ENCODE assay signal across 18 mouse cellular contexts in the genomic region with DNA sequence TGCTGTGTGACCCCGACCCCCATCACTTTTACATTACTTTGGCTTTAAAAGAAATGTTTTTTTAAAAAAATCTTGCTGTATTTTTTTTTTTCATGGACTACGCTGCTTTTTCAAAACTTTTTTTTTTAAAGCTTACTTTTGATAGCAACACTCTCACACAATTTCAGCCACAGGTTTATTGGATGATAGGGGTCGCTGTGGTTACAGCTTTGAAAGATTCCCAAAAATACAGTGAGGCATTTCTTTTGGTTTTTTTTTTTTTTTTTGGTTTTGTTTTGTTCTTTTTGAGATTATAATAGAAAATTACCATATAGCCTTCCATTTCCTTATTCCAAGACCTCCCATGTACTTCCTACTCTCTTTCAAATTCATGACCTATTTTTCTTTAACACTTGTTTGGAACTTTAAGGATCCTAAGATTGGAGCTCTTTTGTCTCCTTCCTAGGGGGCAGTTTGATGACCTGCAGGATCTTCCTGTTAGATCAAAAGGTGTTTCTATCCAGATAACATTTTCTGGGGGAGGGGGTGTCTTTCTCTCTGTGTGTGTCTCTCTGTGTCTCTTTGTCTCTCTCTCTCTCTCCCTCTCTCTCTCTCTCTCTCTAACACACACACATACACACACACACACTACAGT. TPM values are rescaled to one million over a fixed set of nuclear protein-coding genes. Genes with fewer than 3 reads are reported as not detected.
DNase-seq lines count a peak whose midpoint lies in the region; ATAC-seq and TF ChIP-seq lines count a peak whose summit lies in the region.
"Had no signal": no experiment of that assay in that cellular context is flagged by ENCODE, and none has a peak within 500 bp of the region (broad histone marks: within the 10 kb centered on the region; RNA-seq: fewer than 3 reads in every experiment).

No protein-coding gene starts in this region.

- H3K27me3 ChIP-seq in kidney, embryonic 14.5 days (ENCODE audit: control insufficient read depth, insufficient read depth, low read length): no peaks in the 10 kb centered on the region

- no peaks in the 10 kb centered on the region for H3K36me3 ChIP-seq in kidney, embryonic 14.5 days (ENCODE audit: control insufficient read depth, insufficient read depth, low read length)
- H3K36me3 ChIP-seq: heart, embryonic 10.5 days had no signal

- no peak for TF ChIP-seq CTCF in brain, embryonic 14.5 days (IDR thresholded peaks at IDR 0.05; ENCODE audit: borderline replicate concordance, extremely low read depth, insufficient read depth, insufficient read length)

- no peak overlapping the region for H3K4me2 ChIP-seq in kidney, embryonic 14.5 days (replicated peaks; ENCODE audit: low read depth, low read length)
- H3K4me2 ChIP-seq: liver, embryonic 11.5 days had no signal

- no peak overlapping the region for H3K27ac ChIP-seq in kidney, embryonic 14.5 days (ENCODE audit: low read depth, low read length)
- H3K27ac ChIP-seq: heart, embryonic 10.5 days had no signal

- no peaks in the 10 kb centered on the region for H3K4me1 ChIP-seq in kidney, embryonic 14.5 days (ENCODE audit: control insufficient read depth, insufficient read depth, low read length)
- H3K4me1 ChIP-seq: heart, embryonic 10.5 days had no signal

- no peak for ATAC-seq in kidney, embryonic 14.5 days (ENCODE audit: low FRiP score, low TSS enrichment)
- ATAC-seq: activated CD4-positive, CD25-positive, alpha-beta regulatory T cell, adult 4 months had no signal

- intact Hi-C loops in gastrocnemius, postnatal 14 days (cut with DNase I; ENCODE audit: low total_unique reads): no loop called here

- H3K4me3 ChIP-seq in kidney, embryonic 14.5 days (ENCODE audit: low read length): no peak overlapping the region
- H3K4me3 ChIP-seq: heart, embryonic 10.5 days; megakaryocyte, embryonic 14.5 days had no signal

- H3K9me3 ChIP-seq in kidney, embryonic 14.5 days (ENCODE audit: control insufficient read depth, low read length): peaks cover 15% of the 10 kb centered on the region

- 46% methylated on average over 3 of the region's 3 CpGs for WGBS in kidney, embryonic 14.5 days

- no peak for TF ChIP-seq POLR2A in brain, embryonic 14.5 days (IDR thresholded peaks at IDR 0.05; ENCODE audit: borderline replicate concordance, extremely low read depth, insufficient read depth, insufficient read length, poor library complexity, severe bottlenecking)

- peak; percentile 39 for DNase-seq in embryo, embryonic 10.5 days (ENCODE audit: low spot score)
- no peak for DNase-seq in embryo, embryonic 10 days (ENCODE audit: low spot score)
- DNase-seq in kidney, adult 9 months: peak; percentile 5
- DNase-seq in ES-CJ7 (ENCODE audit: low read depth, low spot score): peak; percentile 86
- peak; percentile 44 for DNase-seq in brain, embryonic 14.5 days (ENCODE audit: low read depth)
- no peak for DNase-seq in gastrocnemius, postnatal 14 days
- DNase-seq: adrenal gland, postnatal 36 days; gastrocnemius, postnatal 25 days; heart, postnatal 14 days; kidney, postnatal 10 days had no signal

- H3K9ac ChIP-seq in kidney, embryonic 14.5 days (ENCODE audit: low read depth, low read length): no peak overlapping the region

RNA-seq across cellular contexts. Expression of gene Gm38393, which starts 3.0 kb away (rescaled TPM):
- 0.89 and 1.1 TPM in 2 replicates for polyA plus RNA-seq in kidney, embryonic 14.5 days (2014; fragmentation: Nextera tagmentation; extraction: Ambion mirVana)
- polyA plus RNA-seq in brain, embryonic 14.5 days (2012; rRNA removed): 12.7 and 16.3 TPM in 2 replicates
- total RNA-seq in gastrocnemius, postnatal 14 days (2021): 1 to 10 TPM; 1.0 to 1.2 TPM
- polyA plus RNA-seq: activated CD4-positive, CD25-positive, alpha-beta regulatory T cell, adult 4 months had no signal

RNA-seq across cellular contexts. Expression of gene Snurf, which starts 3.0 kb away (rescaled TPM):
- 21.6 and 25.3 TPM in 2 replicates for polyA plus RNA-seq in kidney, embryonic 14.5 days (2014; fragmentation: Nextera tagmentation; extraction: Ambion mirVana)
- polyA plus RNA-seq in brain, embryonic 14.5 days (2012; rRNA removed): not detected in 2 replicates
- total RNA-seq in gastrocnemius, postnatal 14 days (2021): 10 to 100 TPM; 58.8 to 75.6 TPM
- polyA plus RNA-seq: activated CD4-positive, CD25-positive, alpha-beta regulatory T cell, adult 4 months; C2C12; frontal cortex, adult 2 months; small intestine, adult 2 months had no signal

Comparison
In these comparisons a context has a peak if more than half of its experiments do, and no peak if none do; other contexts are left out.
1. DNase-seq: peak in embryo, embryonic 10.5 days (single experiment), kidney, adult 9 months (single experiment), ES-CJ7 (single experiment) and brain, embryonic 14.5 days (single experiment); none in embryo, embryonic 10 days (single experiment) and gastrocnemius, postnatal 14 days (single experiment).
2. RNA of gene Snurf, which starts 3.0 kb away (polyA plus RNA-seq): 21.6 to 25.3 TPM in kidney, embryonic 14.5 days; not detected in brain, embryonic 14.5 days; every median in the first group is over 10 times any median in the second.